Mouse (Mus musculus): ENCODE measurements at regions not wholly inside any gene's neighbourhood (a gene's known extent, or its start where the extent isn't known, plus 50 kb on each side); places are given as distances from the start of the nearest gene placed in this dataset.

DNA sequence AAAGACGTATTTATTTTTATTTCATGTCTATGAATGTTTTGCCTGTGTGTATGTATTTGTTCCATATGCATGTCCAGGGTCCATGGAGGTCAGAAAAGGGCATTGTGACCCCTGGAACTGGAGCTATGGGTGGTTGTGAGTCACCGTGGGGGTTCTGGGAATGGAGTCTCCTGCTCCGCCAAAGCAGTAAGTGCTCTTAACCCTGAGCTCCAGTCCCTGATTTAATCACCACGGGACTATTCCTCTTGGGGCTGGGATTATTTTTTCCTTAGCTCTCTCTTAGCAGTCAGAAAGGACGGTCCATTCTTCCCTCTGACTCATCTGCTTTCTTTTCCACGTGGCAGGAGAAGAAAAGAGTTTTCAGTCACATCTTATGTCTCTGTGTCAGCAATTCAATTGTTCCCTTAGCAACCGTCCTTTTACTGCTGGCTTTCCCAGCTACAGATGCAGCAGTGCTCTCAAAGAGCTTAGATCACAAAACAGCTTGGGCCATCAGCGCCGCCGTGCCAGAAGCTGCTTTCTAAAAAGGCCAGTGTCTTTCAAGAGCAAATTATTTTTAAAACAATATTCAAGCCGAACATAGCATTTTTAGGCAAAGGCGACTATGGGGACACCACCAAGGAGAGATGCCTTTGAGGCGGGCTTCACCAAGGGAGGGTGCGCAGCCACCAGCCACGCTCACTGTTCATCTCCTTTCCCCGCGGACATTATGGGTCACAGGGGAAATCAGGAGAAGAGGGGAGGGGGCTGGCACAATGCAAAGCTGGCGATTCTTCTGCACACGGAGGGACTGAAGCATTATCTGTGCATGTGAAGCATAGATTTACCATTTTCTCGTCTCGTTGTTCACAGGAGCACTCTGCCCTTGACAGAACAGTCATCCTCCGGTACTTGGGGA is 110.8 kb downstream of the Map3k7 start:
- DNase-seq: peak; percentile 21

DNA sequence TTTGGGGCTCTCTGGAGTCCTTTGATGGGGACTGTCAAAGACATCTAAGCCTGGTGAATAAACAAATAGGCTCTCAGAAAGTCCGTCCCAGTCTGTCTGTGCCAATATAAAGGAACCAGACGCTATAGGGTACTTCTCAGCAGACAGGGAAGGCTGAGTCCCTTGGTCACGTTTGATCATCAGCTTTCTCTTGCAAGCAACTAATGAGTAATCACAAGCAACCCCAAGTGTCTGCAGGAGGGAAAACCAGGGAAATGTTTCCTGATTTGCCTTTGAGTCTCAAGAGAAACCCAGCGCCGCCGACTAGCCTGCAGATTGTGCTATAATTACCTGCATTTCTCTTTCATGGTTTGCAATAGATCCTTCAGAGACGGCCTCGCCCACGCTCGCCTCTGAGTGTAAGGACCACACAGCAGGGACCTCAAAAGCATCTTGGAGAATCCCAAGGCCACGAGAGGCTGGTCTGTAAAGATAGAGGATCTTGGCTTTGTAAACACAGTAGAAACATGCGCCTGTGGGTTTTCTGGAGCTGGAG is 112.6 kb downstream of the Map3k7 start:
- no peak for DNase-seq

- no peak for DNase-seq
Measured at GRCm38 (mm10) chr4:32083456-32083855, 119.6 kb downstream of the Map3k7 start.

DNA sequence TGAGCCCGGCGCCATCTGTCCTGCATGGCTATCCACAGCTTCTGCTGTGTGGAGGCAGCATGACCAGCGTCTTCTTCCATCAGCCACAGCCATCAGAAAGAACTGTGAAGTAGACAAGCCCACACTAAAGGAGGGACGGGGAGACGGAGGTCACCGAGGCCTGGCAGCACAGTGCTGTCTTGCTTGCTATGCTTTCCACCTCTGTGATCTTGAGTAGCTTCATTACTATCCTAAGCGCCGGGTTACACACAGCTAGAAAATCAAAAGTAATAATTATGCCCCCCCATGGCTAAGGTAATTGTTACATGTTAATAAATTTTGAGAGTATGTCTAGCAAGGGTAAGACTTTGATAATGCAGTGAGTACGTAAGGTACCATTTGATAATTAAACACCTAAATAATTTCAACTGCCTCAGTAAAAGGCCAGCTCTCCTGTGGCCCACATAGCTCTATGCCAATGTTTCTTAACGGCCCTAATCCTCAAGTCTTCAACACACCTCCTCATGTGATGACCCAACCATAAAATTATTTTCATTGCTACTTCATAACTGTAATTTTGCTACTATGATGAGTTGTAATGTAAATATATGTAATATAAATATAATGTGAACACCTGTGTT is 120.5 kb downstream of the Map3k7 start:
- DNase-seq: no peak

DNA sequence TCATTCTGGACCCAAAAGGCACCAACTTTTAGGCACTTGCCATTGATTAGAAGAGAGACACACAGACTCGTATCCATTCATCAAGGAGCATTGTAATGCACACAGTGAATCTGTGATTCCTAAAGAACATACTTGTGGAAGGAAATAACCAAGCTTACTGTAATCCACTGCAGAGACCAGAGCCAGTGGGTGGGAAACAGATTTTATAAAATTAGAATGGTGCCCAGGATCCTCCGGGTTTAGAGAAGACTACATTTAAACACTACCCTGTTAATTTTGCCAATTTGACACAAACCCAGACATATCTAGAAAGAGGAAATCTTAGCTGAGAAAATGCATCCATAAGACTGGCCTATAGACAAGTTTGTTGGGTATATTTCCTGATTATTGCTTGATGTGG is 121.1 kb downstream of the Map3k7 start:
- no peak for DNase-seq

GRCm38 (mm10) chr4:32091086-32091485 is 127.2 kb downstream of the Map3k7 start:
- no peak for DNase-seq

- no peak for DNase-seq
Measured at GRCm38 (mm10) chr4:32092320-32093041, 128.6 kb downstream of the Map3k7 start.

GRCm38 (mm10) chr4:32098233-32098632 is 134.3 kb downstream of the Map3k7 start:
- DNase-seq: no peak

DNA sequence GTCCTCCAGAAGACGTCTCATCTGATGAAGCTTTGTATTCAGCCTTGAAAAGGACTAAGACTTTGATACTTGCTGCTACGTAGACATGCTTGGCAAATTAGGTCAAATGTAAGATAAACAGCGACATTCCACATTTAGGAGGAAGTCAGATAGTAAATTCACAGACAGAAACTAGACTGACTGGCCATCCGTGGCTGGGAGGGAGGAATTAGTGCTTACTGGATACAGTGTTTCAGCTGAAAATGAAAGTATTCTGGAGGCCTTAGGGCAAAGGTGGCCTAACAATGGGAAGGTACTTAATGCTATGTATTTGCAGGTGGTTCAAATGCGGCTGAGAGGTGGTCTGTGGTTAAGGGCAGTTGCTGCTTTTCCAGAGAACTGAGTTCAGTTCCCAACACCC is 137.1 kb downstream of the Map3k7 start:
- DNase-seq: peak; percentile 12

DNA sequence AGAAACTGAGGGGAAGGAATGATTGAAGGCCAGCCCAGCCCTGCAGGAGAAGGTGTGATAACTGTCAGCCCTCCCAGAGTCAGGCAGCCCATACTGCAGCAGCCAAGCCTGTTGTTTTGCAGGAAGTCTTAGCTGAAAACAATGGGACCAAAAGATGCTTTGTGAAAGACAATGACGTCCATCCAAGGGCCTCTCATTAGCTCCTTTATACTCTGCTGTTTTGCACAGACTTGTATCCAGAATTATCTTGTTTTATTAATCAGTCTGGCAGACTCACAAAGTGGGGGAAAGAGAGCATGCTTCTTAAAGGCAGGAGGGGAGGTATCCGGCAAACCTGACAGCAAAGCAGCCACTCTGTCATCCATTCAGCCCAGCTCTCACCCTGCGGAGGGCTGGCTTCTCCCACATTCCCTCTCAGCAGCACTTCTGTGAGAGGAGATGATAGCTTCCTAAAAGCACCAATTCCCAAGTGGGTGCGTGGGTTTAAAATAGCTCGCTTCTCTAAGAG is 131.9 kb upstream of the Bach2 start:
- no peak for DNase-seq

DNA sequence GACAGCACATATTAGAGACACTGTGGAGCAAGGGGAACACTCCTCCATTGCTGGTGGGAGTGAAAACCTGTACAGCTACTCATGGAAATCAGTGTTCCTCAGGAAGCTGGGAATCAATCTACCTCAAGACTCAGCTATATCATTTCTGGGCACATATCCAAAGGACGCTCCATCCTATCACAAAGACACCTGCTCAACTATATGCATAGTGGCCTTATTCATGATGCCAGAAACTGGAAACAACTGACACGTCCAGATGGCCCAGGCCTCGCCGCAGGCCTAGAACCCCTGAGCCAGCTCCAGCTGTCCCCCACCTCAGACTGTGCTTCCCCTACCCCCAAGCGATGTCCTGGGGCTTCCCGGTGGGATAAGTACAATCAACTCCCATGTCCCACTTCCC is 116.3 kb upstream of the Bach2 start:
- DNase-seq: no peak

- DNase-seq: no peak
Measured at GRCm38 (mm10) chr4:32126828-32127227, 111.8 kb upstream of the Bach2 start.

DNA sequence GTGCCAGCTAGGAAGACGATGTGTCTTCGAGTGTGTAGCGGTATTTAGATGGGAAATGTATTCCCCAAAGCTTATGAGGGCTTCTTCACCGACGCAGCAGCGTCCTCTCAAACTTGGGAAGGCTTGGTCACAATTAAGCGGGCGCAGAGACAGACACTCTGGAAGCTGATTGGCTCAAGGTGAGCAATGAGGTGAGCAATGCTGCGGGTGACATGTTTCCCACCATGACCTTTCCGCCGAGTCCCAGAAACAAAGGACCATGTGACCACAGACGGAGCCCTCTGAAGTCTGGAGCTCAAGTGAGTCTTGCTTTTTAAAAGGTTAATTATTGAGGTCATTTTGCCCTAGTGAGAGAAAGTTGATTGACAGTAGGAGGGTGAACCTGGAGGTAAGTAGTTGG is 108.0 kb upstream of the Bach2 start:
- DNase-seq: no peak

DNA sequence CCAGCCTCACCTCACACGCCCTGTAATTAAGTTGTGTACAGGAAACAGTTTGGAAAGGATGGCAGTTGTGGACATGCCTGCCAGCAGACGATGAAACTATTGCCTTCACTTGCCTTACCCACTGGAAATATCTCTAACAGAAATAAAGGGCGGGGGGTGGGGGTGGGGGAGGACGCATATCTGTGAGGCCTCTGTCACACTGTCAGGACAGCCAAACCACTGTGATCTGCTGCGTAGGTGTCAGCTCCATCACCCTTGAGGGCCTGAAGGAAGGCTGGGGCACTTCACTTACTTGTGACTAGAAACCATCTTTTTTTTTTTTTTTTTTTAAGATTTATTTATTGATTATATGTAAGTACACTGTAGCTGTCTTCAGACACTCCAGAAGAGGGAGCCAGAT is 106.8 kb upstream of the Bach2 start:
- no peak for DNase-seq

- no peak for DNase-seq
Measured at GRCm38 (mm10) chr4:32136151-32136550, 102.5 kb upstream of the Bach2 start.

GRCm38 (mm10) chr4:32137243-32137642 is 101.4 kb upstream of the Bach2 start:
- no peak for DNase-seq

DNA sequence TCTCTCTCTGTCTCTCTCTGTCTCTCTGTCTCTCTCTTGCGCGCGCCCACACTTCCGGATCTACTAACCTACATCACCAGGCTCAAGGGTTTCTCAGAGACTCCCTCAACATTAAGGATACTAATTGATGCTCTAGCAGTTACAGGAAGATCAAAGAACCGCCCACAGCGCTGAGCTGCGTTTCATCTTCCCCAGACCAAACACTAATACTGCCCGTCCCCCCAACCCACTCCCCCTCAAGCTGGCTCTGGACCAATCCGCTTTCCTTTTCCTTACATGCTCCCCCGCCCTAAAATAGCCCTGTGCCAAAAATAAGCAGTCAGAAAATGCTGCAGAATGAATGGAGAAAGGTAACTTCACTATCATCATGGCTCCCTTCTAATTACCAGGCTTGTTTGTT is 100.6 kb upstream of the Bach2 start:
- DNase-seq: peak; percentile 25

GRCm38 (mm10) chr4:32139586-32139985 is 99.0 kb upstream of the Bach2 start:
- DNase-seq: no peak

- DNase-seq: no peak
Measured at GRCm38 (mm10) chr4:32140068-32140467, 98.5 kb upstream of the Bach2 start.

DNA sequence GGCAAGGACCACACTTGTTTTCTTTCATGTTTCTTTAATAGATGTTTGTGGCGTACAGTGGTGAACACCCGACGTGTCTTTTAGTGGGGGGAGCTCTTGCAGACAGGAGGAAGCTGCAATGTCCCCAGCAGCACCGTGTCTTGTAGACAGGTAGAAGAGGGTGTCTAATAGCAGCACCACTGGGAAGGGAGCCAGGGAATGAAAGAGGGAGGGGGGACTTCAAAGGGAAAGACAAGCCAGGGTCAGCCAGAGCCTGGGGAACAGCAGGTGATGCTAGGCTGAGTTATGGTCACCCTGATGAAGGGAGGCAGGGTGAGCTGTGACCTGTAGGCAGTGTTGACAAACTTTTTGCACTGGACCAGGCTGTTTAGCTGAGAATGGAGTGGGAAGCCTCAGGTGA is 96.4 kb upstream of the Bach2 start:
- DNase-seq: no peak

DNA sequence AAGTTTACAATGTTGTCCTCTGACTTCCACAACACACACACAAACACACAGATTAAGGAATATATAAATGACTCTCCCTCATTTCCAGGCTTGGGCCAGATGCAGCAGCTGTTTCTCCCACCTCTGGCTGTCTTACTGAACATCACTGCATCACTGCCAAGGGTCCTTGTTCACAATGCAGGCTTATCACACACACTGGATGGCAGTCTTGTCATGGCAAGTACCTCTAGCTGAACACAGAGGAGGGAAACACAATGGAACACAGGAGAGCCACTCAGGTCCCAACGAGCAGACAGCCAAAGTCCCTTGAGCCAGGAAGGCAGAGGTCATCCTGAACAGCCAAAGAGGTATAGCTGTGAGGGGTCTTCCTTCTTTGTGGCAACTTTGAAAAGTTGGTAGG is 91.5 kb upstream of the Bach2 start:
- DNase-seq: no peak

DNA sequence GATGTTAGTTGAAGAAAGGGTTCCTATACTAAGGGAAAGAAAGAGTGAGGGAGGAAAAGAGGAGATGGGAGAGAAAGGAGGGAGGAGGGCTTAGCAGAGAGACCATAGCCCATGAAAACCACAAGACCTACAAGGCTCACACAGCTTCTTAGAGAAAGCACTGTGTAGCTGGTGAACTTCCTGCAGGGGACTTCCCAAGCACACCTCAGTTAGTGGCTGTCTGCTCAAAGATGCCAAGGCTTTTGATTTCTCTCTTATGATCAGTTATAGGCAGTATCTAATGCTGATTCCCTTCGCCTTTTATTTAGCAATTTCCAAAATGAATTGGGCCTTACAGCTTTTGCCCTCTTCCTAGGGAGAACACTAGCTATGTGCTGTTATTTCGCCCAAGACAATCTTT is 90.0 kb upstream of the Bach2 start:
- DNase-seq: no peak

GRCm38 (mm10) chr4:32149171-32149570 is 89.4 kb upstream of the Bach2 start:
- DNase-seq: no peak

Data from kidney, postnatal 10 days (tissue).